Mouse (Mus musculus): ENCODE measurements around the gene Cib2. TPM values are rescaled to one million over a fixed set of nuclear protein-coding genes. Genes with fewer than 3 reads are reported as not detected.

Cib2 gene
- polyA plus RNA-seq, 1 experiment from 2014 or later: 8.3 TPM

- 81% methylated on average over 9 of the region's 9 CpGs for WGBS
- H3K4me3 ChIP-seq: no peak overlapping the region
Measured at GRCm38 (mm10) chr9:54571130-54571839, 11.3 kb upstream of the Cib2 start.

GRCm38 (mm10) chr9:54568732-54569131, 8.7 kb upstream of the Cib2 start:
- Histone ChIP-seq H3K36me3 (replicated peaks) (no peaks in the 10 kb centered on the region), H3K4me1 (peaks cover 3% of the 10 kb centered on the region; the same call in 1 of the 2 replicates), H3K27ac (no peak overlapping the region), H3K4me3 (no peak overlapping the region), H3K27me3 (ENCODE audit: poor library complexity, severe bottlenecking) (no peaks in the 10 kb centered on the region), H3K9me3 (no peaks in the 10 kb centered on the region)
- WGBS: 28% methylated on average over 2 of the region's 2 CpGs
- DNase-seq (ENCODE audit: extremely low spot score, low spot score): no peak

More at GRCm38 (mm10) chr9:54571130-54571839, 11.3 kb upstream of the Cib2 start:
- H3K27me3 ChIP-seq (ENCODE audit: poor library complexity, severe bottlenecking): no peaks in the 10 kb centered on the region
- no peak for DNase-seq (ENCODE audit: extremely low spot score, low spot score)
- H3K36me3 ChIP-seq (replicated peaks): no peaks in the 10 kb centered on the region
- no peak overlapping the region for H3K27ac ChIP-seq
- no peaks in the 10 kb centered on the region for H3K9me3 ChIP-seq
- H3K4me1 ChIP-seq: peaks cover 3% of the 10 kb centered on the region; the same call in 1 of the 2 replicates

GRCm38 (mm10) chr9:54566958-54567357, 6.9 kb upstream of the Cib2 start:
- no peaks in the 10 kb centered on the region for H3K36me3 ChIP-seq (replicated peaks)
- DNase-seq (ENCODE audit: extremely low spot score, low spot score): no peak
- peaks cover 3% of the 10 kb centered on the region; the same call in 1 of the 2 replicates for H3K4me1 ChIP-seq
- H3K4me3 ChIP-seq: no peak overlapping the region
- no peaks in the 10 kb centered on the region for H3K9me3 ChIP-seq
- H3K27me3 ChIP-seq (ENCODE audit: poor library complexity, severe bottlenecking): no peaks in the 10 kb centered on the region
- WGBS: 64% methylated on average over 4 of the region's 4 CpGs
- H3K27ac ChIP-seq: no peak overlapping the region

- Histone ChIP-seq H3K9me3 (no peaks in the 10 kb centered on the region), H3K27me3 (ENCODE audit: poor library complexity, severe bottlenecking) (peaks cover 25% of the 10 kb centered on the region)
- 85% methylated on average over 8 of the region's 8 CpGs for WGBS
Measured at GRCm38 (mm10) chr9:54560831-54561601, 998 bp upstream of the Cib2 start.

GRCm38 (mm10) chr9:54558731-54559130, 1.3 kb downstream of the Cib2 start:
- no peaks in the 10 kb centered on the region for H3K36me3 ChIP-seq (replicated peaks)
- H3K4me1 ChIP-seq: peaks cover 15% of the 10 kb centered on the region
- H3K27me3 ChIP-seq (ENCODE audit: poor library complexity, severe bottlenecking): peaks cover 25% of the 10 kb centered on the region
- no peak for DNase-seq (ENCODE audit: extremely low spot score, low spot score)
- no peak overlapping the region for H3K4me3 ChIP-seq
- H3K9me3 ChIP-seq: no peaks in the 10 kb centered on the region
- H3K27ac ChIP-seq: no peak overlapping the region
- WGBS: 75% methylated on average over 8 of the region's 8 CpGs

More at GRCm38 (mm10) chr9:54560831-54561601, 998 bp upstream of the Cib2 start:
- no peak overlapping the region for H3K27ac ChIP-seq
- H3K36me3 ChIP-seq (replicated peaks): no peaks in the 10 kb centered on the region
- peaks cover 15% of the 10 kb centered on the region for H3K4me1 ChIP-seq
- no peak overlapping the region for H3K4me3 ChIP-seq
- DNase-seq (ENCODE audit: extremely low spot score, low spot score): no peak

GRCm38 (mm10) chr9:54555044-54555443, 5.0 kb downstream of the Cib2 start:
- Histone ChIP-seq H3K27me3 (ENCODE audit: poor library complexity, severe bottlenecking) (peaks cover 25% of the 10 kb centered on the region), H3K4me3 (no peak overlapping the region), H3K27ac (no peak overlapping the region), H3K9me3 (no peaks in the 10 kb centered on the region), H3K36me3 (replicated peaks) (no peaks in the 10 kb centered on the region), H3K4me1 (peaks cover 13% of the 10 kb centered on the region)
- no peak for DNase-seq (ENCODE audit: extremely low spot score, low spot score)
- 78% methylated on average over 2 of the region's 2 CpGs for WGBS

- DNase-seq (ENCODE audit: extremely low spot score, low spot score): no peak
- H3K27ac ChIP-seq: no peak overlapping the region
- H3K4me1 ChIP-seq: peaks cover 5% of the 10 kb centered on the region; the same call in 1 of the 2 replicates
- no peaks in the 10 kb centered on the region for H3K9me3 ChIP-seq
- H3K27me3 ChIP-seq (ENCODE audit: poor library complexity, severe bottlenecking): no peaks in the 10 kb centered on the region
- 33% methylated on average over 5 of the region's 5 CpGs for WGBS
- no peaks in the 10 kb centered on the region for H3K36me3 ChIP-seq (replicated peaks)
- H3K4me3 ChIP-seq: no peak overlapping the region
Measured at GRCm38 (mm10) chr9:54552409-54552808, 7.6 kb downstream of the Cib2 start.

- no peak for DNase-seq (ENCODE audit: extremely low spot score, low spot score)
- no peak overlapping the region for H3K4me3 ChIP-seq
Measured at GRCm38 (mm10) chr9:54549433-54549832, 10.6 kb downstream of the Cib2 start.

GRCm38 (mm10) chr9:54547536-54547935, 12.5 kb downstream of the Cib2 start:
- peaks cover 9% of the 10 kb centered on the region for H3K4me1 ChIP-seq
- no peaks in the 10 kb centered on the region for H3K36me3 ChIP-seq (replicated peaks)
- 24% methylated on average over 5 of the region's 5 CpGs for WGBS
- H3K27me3 ChIP-seq (ENCODE audit: poor library complexity, severe bottlenecking): no peaks in the 10 kb centered on the region
- no peak overlapping the region for H3K27ac ChIP-seq
- peak; percentile 46 for DNase-seq (ENCODE audit: extremely low spot score, low spot score)
- H3K9me3 ChIP-seq: no peaks in the 10 kb centered on the region
- no peak overlapping the region for H3K4me3 ChIP-seq

More at GRCm38 (mm10) chr9:54549433-54549832, 10.6 kb downstream of the Cib2 start:
- Histone ChIP-seq H3K9me3 (no peaks in the 10 kb centered on the region), H3K36me3 (replicated peaks) (no peaks in the 10 kb centered on the region), H3K27ac (no peak overlapping the region), H3K4me1 (peaks cover 5% of the 10 kb centered on the region), H3K27me3 (ENCODE audit: poor library complexity, severe bottlenecking) (no peaks in the 10 kb centered on the region)
- 92% methylated on average over 6 of the region's 6 CpGs for WGBS

GRCm38 (mm10) chr9:54544954-54545315, 15.1 kb downstream of the Cib2 start:
- H3K27me3 ChIP-seq (ENCODE audit: poor library complexity, severe bottlenecking): no peaks in the 10 kb centered on the region
- no peaks in the 10 kb centered on the region for H3K36me3 ChIP-seq (replicated peaks)
- no peak overlapping the region for H3K4me3 ChIP-seq
- no peak overlapping the region for H3K27ac ChIP-seq
- DNase-seq (ENCODE audit: extremely low spot score, low spot score): no peak
- WGBS: 86% methylated on average over 4 of the region's 4 CpGs
- peaks cover 8% of the 10 kb centered on the region for H3K4me1 ChIP-seq
- H3K9me3 ChIP-seq: no peaks in the 10 kb centered on the region

GRCm38 (mm10) chr9:54544212-54544953, 15.6 kb downstream of the Cib2 start:
- 90% methylated on average over 9 of the region's 9 CpGs for WGBS
- Histone ChIP-seq H3K4me1 (peaks cover 8% of the 10 kb centered on the region), H3K36me3 (replicated peaks) (no peaks in the 10 kb centered on the region), H3K27me3 (ENCODE audit: poor library complexity, severe bottlenecking) (no peaks in the 10 kb centered on the region), H3K27ac (no peak overlapping the region), H3K4me3 (no peak overlapping the region), H3K9me3 (no peaks in the 10 kb centered on the region)
- no peak for DNase-seq (ENCODE audit: extremely low spot score, low spot score)

GRCm38 (mm10) chr9:54540801-54541200, 19.2 kb downstream of the Cib2 start:
- Histone ChIP-seq H3K9me3 (no peaks in the 10 kb centered on the region), H3K4me1 (peaks cover 8% of the 10 kb centered on the region), H3K27ac (no peak overlapping the region), H3K4me3 (no peak overlapping the region), H3K27me3 (ENCODE audit: poor library complexity, severe bottlenecking) (no peaks in the 10 kb centered on the region), H3K36me3 (replicated peaks) (no peaks in the 10 kb centered on the region)
- 80% methylated on average over 5 of the region's 5 CpGs for WGBS
- DNase-seq (ENCODE audit: extremely low spot score, low spot score): no peak
